Mouse (Mus musculus) left cerebral cortex, adult 9 months (tissue): ENCODE measurements at regions not wholly inside any gene's neighbourhood (a gene's known extent, or its start where the extent isn't known, plus 50 kb on each side); places are given as distances from the start of the nearest gene placed in this dataset.
"Not testable (repeated sequence)": the region's sequence is repeated elsewhere in the genome, so short reads cannot be mapped to it uniquely, and the experiment has no call there.

Experiments used
- DNase-seq, 2 experiments: peaks; one replicate each; pipeline ENCODE4 v3.0.0; 2022; ENCODE audit warnings: low spot score in 2 of 2

DNA sequence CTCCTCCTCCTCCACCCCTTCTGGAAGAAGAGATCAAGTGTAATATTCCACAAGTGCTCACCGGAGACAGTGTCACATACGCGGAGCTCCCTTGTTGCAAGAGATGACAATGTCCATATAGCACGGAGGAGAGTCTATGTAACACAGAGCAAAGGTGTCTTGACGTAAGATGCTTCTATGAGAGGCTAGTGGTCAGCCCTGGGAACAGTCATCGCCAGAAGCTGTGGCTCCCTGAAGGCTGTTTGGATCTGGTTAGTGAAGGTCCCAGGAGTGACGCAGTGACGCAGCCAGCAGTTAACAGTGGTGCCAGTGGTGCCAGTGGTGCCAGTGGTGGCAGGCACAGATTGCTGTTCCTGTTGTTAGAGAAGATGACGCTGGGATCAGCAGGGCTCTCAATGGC lies 66.9 kb downstream of the Twistnb start:
- no peak for DNase-seq

DNA sequence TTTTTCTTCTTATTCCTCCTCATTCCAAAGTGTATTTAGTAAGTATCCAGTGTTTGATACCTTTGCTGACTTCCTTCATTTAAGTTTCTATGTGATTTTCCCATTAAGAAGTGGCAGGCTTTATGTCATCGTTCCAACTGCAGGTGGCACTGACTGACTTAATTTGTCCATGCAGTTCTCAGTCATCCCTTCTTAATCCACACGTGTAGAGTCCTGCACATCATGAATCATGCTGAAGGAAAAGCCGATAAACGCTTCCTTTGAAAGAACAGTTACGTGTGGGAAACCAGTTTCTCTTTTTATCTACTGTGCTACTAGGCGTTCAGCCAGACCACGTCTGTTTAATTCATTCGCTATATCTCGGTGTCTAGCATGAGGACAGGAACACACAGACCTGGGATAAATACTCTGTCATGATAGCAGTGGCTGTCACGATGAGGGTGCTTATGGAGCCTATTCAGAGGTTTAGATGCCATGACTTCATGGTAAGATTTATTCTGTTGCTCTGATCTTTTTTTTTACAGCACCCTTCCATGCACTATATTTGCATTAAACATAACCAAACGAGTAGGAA lies 68.0 kb downstream of the Twistnb start:
- DNase-seq = peak in 1 of 2 experiments; percentile 15

DNA sequence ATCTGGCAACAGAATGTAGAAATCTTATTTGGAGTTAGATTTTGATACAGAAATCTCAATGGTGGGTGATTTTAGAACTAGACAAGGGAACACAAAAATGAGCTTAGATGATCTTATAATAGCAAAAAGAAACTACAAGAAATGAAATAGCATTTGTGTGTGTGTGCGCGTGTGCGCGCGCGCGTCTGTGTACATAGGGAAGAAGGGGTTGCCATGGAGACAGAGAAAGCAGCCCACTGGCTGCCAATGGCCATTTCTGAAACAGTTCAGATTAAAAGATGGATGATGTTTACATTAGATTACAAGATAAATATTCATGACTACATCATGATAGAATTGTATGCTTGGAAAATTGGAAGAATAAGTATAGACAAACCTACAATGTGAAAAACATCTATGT lies 112.1 kb downstream of the Twistnb start:
- peak in 1 of 2 experiments; percentile 19 for DNase-seq

DNA sequence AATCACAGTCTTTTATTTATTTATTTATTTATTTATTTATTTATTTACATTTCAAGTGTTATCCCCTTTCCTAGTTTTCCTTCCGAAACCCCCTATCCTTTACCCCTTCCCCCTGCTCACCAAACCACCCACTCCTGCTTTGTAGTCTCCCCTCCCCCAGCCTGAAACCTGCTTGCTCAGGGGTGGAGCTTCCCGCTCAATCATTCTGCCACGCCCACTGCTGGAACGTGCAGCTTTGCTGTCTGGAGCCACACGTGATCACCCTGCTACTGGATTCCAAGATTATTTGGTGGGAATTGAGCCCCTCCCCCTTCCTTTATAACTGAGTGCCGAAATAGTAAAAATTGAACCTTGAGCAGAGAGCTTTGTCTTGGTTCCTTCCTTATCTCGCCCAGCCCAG lies 122.2 kb downstream of the Twistnb start:
- DNase-seq = not testable (repeated sequence)

DNA sequence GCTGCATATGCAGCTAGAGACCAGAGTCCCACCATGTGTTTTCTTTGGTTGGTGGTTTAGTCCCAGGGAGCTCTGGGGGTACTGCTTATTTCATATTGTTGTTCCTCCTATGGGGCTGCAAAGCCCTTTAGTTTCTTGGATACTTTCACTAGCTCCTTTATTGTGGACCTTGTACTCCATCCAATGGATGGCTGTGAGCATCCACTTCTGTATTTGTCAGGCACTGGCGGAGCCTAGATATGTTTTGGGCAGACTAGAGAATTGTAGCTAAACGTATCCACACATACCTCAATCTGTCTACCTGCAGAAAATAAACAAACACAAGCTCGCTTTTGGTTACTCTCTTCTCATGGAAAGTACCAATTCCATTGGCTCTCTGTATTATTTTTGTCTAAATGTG lies 122.8 kb downstream of the Twistnb start:
- no peak for DNase-seq

DNA sequence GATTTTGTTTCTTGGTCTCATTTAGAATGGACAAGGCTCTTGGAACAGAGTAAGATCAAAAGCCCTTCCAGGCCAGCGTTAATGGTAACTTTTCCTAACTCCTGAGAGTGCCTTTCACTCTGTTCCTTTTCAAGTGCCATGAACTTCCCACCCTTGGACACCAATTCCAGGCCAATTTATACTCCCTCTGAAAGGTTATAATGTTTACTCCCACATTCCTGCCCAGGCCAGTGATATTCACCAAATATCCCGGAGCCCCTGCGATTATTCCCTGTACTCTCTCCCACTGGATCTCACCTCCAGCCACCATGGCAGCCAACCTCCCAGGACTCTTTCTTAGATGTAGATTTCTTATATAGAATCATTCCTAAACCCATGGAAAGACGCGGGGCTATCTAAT lies 123.2 kb downstream of the Twistnb start:
- no peak for DNase-seq

DNA sequence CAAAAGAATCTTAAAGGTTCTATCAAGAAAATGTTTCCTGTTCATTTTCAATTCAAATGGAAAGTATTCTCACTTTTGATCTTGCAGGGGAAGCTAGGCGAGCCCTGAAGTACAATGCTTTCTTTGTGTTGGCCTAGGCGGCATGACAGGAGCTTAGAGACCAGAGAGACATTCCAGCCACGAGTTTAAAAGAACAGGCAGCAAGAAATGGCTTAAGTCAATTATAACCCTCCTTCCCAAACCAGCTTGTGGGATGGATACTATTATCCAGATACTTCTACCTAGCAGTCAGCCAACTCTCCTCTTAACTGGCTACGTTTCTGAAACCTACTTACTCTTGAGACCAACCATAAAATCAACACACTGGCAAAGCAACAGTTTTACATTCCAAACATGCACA lies 124.3 kb downstream of the Twistnb start:
- no peak for DNase-seq

DNA sequence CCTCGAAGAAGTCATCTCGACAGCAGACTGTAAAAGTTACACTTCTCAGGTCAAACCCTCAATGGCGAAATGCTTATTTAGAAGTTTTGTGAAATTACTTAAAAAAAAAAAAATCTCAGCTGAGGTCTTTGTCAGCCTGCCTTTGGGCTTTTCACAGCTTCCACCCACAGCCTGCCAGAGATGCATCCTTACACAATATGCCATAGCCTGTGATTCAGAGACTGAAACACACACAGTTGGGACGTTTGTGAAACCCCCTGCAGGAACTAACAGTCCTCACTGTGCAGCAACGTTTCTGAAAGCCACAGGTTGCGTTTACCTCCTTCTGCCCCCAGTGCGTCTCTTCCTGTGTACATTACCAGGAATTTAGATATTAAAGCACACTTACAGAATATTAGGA lies 131.7 kb downstream of the Twistnb start:
- no peak for DNase-seq

DNA sequence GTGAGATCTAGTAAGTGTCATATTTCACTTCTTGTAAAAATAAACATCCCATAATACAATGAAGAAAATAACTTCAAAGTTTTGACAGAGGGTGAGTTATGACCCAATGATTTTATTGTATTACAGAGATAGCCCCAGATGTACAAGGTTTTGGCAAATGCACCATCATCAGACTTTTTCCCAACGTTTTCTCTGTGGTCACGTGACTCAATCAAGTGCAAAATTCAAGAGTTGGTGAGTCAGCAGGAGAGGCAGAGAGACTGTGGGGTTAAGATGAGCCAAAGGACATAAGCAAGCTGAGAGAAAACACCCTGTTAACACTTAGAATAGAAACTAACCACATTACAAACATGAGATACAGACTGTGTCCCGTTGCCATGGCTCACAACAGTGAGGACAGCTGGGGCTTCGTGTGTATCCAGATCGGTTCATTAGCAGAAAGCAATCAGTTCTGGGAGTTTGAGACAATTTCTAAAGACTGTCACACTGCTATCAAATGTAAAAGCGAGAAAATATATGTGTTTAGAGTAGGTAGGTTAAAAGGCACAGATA lies 148.5 kb downstream of the Twistnb start:
- no peak for DNase-seq

DNA sequence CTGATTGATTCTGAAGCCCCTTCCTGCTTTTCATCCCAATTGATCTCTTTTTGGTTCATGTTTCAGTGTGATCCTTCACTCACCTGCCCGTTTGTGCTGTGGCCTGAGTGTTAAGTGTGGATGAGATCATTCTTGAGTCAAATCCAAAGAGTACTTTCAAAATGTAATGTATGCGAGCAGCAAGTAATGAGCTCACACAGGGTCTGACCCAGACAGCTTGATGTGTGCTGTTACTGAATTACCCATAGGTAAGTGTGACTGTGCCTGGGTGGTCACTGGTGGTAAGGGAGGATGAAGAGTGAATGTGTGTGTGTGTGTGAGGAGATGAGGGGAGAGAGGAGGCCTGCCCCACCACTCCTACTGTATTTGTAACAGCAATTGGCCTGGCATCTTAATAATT lies 151.4 kb downstream of the Twistnb start:
- DNase-seq = no peak

DNA sequence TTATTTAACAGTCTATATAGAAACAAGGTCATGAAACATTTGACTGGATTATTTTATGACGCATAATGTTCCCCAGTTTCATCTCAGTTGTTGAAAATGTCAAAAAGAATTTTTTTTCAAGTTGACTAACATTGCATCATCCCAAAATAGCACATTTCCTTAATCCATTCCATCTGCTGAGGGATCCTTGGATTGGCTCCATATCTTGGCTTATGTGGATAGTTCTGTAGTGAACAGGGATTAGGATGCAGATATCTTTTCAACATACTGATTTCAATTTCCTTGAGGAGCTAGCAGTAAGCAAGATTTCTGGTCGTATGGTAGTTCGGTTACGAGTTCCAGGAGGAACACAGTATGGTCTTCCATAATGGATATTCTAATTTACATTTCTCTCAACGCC lies 161.6 kb downstream of the Twistnb start:
- no peak for DNase-seq

DNA sequence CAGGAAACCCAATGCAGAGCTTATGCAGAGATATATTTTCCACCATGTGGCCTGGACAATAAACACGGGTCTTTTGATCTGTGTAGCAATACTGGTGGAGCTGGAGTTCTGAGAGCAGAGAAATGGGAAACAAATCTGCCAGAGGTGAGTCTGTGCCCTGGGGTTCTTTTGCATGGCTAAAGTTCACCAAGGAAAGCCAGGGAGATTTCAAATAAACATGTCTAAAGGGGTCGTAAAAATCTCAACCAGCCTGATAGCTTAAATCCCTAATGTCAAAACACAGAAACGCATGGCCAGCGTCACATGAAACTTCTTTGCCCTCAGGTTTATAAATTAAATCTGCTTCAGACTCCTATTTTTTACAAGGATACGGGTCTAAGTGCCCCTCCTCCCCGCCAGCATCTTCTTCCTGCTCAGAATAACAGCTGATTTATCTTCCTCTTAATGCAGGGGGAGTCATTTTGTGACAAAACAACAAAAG lies 163.0 kb downstream of the Twistnb start:
- DNase-seq = no peak

DNA sequence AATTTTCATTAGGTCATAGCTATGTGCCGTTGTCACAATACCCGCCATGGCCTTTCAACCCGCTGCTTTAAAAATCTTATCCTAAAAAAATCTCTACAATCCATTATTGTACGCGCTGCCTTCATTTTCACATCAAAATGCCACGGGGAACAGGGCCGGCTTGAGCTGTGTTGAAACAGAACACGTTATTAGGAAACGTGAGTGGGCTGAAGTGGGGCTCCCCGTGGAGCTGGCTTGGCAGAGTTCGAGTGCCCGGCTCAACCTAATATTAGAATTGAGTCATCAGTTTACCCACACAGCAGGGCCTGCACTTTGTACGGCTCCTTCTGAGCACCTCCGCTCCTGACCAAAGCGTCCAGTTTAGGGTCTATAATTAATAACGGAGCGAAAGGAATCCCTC lies 163.5 kb downstream of the Twistnb start:
- DNase-seq = no peak

DNA sequence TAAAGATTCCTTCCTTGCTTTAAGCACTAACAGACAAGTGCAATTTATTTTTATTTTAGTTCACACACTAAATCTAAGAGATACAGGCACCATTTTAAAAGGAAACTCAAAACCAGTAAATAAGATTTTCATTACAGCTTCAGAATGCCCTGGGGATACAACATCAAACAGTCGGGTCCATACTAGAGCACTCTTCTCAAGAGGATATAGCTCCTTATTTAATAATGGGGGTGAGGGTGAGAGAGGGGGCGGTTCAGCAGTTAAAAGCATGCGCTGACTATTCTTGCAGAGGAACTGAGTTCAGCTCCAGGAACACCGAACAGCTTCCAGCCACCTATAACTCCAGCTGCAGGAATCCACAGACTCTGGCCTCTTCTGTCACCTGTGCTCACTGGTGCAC lies 164.2 kb downstream of the Twistnb start:
- no peak for DNase-seq

DNA sequence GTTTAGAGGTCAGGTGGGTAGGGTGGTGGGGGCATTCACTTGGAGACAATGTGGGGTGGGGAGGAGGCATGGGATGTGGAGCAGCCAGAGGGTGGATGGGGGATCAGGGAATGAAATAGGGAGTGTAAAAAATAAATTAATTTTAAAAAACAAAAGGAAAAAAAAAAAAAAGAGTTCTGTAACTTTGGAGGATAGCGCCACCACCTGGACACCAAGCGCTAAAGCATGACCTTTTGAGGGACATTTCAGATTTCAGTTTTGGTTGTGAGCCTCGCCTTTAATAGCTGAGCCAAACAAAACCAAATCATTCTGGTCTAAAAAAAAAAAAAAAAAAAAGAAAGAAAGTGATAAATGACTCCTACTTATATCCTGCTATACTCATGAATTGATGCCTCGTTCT lies 176.0 kb downstream of the Twistnb start:
- DNase-seq = no peak

DNA sequence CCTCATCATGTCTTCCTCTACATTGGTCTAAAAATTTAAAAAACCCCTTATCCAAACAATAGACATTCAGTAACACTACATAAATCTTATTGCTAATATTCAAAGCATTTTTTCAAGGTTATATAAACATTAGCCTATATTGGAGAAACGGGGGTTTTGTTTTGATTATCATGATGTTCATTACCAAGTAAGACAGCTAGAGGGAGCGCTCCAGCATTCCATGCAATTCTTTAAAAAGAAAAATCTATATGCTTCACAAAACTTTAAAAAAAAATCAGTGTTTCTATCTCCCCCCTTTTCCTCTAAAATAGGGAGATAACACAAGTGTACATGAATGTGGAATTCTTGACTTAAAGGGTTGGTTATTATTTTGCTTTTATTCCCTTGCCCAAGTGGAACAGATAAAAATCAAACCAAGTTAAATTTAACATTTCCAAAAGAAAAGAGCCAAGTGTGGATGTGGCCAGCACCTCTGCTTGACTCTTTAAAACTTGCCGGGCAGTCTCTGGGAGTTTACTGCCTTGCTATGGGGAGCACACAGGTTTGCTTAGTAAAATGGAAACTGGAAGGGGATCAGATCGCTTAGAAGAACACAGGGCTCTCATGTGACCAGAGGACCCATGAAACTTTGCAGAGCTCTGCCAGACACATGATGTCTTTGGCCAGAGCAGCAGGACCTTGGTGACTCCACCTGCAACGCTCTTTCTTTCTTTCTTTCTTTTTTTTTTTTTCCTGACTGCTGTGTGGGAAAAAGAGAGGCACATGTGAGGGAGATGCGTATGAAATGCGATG lies 178.6 kb downstream of the Twistnb start:
- DNase-seq = no peak

DNA sequence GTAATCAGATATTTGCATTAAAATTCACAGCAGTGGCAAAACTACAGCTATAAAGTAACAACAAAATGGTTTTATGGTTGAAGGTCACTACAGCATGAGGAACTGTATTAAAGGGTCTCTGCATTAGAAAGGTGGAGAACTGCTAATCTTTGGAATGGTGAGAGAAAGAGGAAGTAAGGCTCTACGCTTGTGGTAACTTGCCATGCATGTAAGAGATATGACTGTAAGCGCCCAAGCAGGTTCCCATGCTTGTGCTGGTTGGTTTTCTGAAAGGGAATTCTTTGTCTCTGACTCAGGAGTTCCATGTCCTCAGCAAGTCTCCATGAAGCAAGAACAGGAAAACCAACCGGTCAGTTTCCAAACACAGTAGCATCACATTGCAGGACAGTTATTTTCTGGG lies 182.9 kb downstream of the Twistnb start:
- no peak for DNase-seq

DNA sequence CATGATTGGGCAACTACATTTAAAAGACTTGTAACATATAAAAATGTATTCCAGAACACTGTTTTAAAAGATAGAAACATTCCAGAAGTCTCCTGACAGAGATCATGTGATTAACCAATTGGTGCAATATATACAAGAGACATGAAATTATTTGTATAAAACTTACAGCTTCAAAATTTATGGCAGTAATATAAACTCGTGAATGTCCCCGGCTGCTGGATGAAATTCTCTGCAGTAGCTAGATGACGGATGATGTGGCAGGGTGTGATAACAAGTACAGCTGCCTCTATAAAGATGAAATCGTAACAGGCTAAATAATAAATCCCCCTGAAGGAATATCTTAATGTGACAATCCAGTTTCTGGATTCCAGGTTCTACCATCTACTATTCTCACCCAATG lies 191.0 kb downstream of the Twistnb start:
- DNase-seq = no peak

DNA sequence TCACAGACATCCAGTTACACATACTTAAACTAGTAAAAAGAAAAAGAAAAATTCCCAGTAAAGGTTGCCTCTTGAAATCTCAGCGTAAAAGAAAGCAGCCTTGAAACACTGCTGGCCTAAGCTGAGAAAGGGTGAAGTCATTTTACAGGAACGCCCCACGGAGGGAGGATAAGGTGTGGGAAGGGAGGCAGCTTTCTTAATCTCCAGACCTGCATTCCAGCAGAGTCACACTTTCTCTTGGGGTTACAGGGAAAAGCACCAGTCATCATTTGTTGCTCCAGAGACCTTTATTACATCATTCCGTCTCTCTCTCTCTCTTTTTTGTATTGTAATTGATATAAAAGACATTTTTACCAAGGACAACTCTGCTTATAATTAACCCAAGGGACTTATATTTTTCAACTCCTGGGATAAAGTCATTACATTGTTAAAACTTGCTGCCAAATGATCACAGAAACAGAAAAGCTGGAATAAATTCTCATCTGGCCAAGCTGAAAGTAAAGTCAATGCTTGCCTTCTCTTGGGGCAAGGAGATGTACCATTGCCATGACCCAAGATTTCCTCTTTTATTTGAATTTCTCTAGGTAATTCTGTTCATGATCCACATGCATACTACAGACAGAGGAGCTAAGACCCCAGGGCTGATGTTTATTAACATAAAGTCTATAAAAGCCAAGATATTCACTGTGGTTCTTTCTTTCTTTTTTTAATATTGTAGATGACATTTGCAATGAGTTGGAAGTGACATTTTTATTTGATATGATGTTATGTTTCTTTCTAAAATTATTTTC lies 196.9 kb downstream of the Twistnb start:
- DNase-seq = no peak

DNA sequence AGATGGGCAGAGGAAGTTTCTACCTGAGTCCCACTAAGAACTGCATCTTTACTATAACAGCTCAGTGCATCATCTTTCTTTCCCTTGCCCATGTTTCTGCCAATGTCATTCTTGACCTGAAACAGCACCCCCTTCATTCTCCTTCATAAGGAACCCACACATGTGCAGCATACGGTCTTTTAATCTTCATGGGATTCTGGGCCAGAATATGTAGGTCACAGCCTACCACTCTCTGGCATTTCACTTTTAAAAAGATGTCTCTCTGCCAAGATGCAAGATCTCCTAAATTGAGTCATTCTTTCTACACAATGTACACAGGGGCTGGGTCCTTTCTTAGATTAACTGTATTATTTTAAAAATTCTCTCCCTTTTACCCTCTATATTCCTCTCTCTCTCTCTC lies 223.2 kb downstream of the Twistnb start:
- peak in 1 of 2 experiments; percentile 3 for DNase-seq

DNA sequence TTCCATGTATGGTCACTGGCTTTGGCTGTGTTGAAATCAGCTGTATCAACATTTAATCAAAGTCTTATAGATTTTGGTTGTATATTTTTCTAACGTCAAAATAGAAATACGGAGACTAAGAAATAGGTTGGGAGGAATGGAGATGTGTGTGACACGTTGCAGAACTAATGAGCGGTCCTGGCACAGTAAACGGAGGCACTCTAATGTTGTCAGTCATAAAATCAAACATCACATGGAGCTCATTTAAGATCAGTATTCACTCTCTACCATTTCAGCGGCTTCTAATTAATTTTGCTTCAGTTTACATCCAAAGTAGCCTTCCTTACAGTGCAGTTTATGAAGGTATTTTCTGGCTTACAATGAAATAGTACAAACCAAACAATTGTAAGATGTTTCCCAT lies 246.1 kb downstream of the Twistnb start:
- DNase-seq = no peak

DNA sequence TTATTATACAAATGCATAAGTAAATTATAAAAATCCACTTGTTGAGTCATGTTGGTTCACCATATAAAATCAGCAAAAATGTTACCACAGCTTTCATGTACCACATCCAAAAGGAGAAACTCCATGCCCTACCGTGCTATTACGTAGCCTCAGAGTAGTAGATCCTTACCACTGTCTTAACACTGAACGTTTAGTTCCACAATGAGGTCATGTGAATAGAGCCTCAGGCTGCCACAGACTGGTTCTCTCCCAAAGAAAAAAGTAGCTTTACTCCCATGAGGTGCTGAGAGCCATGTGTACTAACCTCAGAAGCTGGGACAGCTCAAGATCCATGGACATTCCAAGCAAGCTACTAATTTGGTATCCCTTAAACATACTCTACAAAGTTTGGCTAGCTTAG lies 235.4 kb upstream of the Ferd3l start:
- DNase-seq = no peak

DNA sequence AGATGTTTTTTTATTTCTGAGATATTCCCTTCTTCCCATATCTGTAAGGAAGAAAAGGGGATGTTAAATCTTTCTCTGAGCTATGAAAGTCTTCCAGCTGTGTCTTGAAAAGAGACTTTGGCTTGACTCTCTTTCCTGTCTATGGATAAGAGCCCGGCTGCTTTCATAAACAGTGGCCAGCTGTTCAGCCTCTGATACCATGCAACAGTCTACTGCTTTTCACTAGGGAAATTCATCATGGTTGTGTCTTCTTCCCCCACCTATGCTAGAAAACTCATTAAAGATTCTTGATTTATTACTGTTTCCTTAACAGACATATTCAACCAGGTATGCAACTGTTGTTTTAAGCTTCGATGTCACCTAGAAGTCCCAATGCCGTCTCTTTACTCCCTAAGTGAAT lies 213.8 kb upstream of the Ferd3l start:
- no peak for DNase-seq
